Mouse (Mus musculus) ES-CJ7 (cell line): ENCODE measurements around the gene Arpc1a.
"Not testable (repeated sequence)": the region's sequence is repeated elsewhere in the genome, so short reads cannot be mapped to it uniquely, and the experiment has no call there.

Source experiments
- DNase-seq: peaks from one replicate; pipeline ENCODE4 v3.0.0; 2011; ENCODE audit warnings: low read depth, low spot score

Gene Arpc1a

DNA sequence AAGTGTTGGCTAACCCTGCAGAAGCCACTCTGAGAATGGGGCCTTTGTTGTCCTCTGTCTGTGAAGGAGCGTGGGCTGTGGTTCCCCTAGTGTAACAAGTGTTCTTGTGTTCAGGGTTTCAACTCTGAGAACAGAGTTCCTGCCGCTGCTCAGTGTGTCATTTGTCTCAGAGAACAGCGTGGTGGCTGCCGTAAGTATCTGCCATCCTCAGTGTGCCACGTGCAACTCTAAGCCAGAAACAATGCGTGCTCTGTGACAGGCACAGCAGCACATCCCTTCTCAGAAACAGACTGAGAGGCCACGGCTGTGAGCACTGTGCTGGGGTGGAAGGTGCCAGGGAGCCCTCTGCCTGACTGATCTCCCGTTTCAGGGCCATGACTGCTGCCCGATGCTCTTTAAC lies 20.7 kb downstream of the Arpc1a start:
- DNase-seq, result no peak

DNA sequence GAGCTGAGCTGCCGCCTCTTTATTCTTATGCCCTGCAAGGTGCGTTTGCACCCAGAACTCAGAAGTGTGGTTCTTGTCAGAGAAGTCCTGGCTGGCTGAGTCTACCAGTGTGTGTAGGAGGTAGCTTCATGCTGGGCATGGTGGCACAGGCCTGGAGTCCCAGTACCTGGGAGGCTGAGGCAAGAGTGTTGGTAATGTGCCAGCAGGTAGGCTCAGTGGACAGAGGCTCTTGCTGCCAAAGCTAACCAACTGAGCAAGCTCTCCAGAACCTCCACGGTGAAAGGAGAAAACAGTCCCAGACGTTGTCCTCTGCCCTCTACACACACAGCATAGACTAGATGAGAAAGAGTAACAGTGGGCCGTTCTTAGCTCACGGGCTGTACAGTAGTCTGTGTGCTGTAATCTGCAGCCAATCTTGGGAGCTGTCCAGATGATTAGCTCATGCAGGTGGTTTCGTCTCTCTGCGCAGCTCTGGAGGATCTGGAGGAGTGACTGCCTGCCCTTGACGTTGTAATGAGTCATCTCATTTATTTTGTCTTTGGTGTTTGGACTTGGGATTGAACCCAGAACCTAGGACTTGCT lies 22.2 kb downstream of the Arpc1a start:
- no peak for DNase-seq

DNA sequence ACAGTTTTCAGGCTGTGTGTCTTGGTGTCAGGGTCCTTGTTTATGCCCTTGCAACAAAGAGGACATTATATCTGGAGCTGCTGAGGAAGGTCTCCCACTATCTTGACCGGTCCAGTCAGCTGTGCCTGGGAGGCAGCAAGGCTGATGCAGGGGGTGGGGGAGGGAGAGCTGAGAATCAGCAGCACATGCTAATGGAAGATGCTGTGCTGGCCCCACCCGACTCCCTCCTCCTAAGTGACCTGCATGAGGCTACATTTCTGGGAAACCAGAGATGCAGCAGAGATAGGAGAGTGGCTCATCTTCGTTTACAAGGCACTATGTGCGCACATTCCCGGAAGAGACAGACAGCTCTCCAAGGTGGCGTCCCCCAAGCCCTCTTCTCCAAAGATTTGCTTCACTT lies 26.8 kb downstream of the Arpc1a start:
- no peak for DNase-seq

DNA sequence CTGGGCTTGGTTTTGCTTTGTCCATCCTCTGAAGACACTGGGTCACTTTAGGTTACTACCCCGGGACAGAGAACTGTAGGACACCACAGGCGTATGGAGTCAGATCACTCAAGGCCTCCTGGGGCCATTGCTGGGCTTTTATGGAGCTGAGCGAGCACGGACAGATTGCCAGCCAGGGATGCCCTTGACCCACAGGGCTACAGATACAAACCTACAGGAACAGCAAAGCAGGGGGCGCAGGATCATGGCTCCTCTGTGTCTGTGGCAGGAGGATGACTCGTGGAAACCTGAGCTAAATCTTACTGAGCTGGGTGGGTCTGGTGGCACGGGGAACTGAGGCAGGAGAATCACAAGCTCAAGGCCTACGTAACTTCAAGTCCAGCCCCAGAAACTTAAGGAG lies 28.9 kb downstream of the Arpc1a start:
- DNase-seq, result no peak

DNA sequence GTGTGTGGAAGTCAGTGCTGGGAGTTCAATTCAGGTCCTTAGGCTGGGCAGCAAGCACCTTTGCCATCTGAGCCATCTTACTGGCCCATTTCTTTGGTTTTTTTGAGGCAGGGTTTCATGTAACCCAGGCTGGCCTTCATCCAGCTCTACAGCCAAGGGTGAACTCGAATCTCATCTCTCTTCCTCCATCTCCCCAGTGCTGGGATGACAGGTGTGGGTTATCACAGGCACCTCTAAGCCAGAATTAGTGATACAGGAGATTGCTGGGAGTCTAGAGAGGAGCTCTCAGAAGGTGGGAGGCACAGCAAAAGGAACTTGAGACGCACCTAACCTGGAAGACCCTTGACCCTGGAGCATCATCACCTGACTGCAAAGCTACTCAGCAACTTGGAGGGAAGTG lies 29.8 kb downstream of the Arpc1a start:
- no peak for DNase-seq

- DNase-seq, result peak; percentile 84
Observed at GRCm38 (mm10) chr5:145114071-145114605, 30.5 kb downstream of the Arpc1a start, which contains the start of gene Arpc1b. Gene Arpc1b, plus strand, starts transcription at chr5:145114215.

DNA sequence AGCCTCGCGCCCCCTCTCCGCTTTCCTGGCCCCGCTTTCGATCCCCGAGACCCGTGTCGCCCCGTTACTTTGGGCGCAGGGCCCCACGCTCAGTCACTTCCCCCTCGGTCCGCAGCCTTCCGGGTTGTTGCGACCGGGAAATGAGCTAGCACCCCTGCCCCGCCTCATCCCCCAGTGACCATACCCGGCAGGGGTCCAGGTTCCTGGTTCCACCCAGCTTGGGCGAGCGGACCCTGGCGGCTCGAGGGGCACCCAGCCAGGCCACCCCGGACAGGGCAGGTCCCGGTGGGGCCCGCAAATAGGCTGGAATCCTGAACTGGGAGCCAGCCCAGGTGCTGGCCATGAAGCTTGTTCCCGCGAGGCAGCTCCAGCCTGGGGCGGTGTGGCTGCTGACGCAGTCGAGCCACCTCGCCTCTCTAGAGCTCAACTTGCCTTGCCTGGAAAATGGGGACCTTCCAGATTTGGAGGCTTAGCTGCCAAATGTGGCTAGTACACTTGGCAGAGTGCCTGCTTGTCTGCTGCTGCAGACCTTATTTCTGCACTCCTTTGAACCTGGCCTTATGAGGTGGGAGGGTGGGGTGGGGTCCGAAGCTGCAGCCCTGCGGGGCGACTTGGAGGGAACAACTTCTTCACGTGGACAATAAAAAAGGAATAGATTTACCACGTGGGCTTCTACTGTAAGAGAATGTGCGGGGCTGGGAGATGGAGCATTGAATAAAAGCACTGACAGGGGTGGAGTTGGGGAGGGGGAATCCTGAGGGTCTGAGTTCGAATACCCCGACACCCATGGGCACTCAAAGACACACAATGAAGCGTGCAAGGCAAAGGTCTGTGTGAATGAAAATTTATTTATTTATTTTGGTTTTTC lies 31.2 kb downstream of the Arpc1a start:
- DNase-seq, result peak; percentile 42

DNA sequence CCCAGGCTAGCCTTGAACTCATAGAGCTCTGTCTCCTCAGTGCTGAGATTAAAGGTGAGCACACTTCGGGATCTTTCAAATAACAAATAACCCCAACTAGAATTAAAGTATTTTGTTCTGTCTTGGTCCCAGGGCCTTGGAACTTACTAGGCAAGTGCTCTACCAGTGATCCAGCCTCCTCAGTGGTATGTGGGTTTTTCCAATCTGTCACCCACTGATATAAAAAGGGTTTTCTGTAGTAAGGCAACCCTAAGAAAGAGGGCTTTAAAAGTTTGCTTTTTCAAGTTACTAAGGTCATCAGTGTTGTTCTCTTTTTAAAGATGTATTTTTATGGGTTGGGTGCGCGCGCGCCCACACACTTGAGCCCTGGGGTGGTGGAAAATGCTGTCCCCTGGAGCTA lies 32.1 kb downstream of the Arpc1a start:
- DNase-seq, result no peak

DNA sequence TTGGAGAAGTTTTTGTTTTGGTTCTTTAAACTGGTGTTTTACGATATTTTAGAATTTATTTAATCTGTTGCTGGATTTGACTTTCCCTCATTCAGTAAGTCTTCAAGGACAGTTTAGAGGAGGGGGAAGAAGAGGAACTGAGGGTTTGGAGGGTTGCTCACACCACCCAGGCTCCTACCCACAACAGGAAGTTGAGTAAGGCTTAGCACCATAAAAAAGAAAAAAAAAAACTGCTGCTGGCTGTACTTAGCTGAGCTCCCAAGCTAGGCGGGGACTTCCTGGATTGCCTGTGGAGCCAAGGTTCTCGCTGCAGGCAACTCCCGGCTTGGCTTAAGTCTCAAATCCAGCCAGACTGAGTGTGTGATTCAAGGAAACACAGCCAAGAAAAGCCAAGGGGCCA lies 32.7 kb downstream of the Arpc1a start:
- peak; percentile 41 for DNase-seq

DNA sequence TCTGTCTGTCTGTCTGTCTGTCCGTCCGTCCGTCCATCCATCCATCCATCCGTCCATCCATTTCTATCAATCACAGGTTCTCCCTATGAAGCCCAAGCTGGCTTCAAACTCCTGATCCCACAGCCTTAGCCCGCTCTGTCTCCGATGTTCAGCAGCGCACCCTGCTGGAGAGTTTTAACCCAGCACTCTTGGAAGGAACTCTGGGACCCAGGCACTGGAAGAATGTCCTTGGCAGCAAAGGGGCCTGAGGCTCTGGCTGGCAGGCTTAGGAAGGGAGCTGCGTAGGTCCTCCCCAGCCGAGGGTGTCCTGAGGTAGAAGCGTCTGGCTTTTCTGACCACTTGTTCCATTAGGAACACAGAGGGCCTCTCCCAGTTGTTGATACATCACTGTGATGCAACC lies 33.3 kb downstream of the Arpc1a start:
- DNase-seq, result peak; percentile 87

GRCm38 (mm10) chr5:145118005-145118404 lies 34.4 kb downstream of the Arpc1a start:
- DNase-seq, result no peak

DNA sequence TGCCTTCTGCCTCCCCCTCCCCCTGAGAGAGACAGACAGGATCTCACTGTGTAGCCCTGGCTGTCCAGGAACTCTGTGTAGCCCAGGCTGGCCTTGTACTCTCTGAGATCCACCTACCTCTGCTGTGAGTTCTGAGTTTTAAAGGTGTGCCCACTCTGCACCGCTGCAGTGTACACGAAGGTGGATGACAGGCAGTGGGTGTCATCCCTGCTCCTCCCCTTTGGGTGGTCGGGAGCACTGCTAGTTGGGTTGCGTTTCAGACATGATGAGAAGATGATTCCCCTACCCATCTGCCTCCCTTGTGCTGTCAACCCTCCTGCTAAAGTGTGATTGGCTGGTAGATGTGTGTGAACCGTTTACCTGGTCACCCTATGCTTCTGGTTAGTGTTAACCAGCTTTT lies 34.8 kb downstream of the Arpc1a start:
- no peak for DNase-seq

- DNase-seq, result peak; percentile 62
Observed at GRCm38 (mm10) chr5:145119385-145119784, 35.8 kb downstream of the Arpc1a start.

- DNase-seq, result no peak
Observed at GRCm38 (mm10) chr5:145120921-145121320, 37.3 kb downstream of the Arpc1a start.

- no peak for DNase-seq
Observed at GRCm38 (mm10) chr5:145123396-145123795, 39.8 kb downstream of the Arpc1a start.

GRCm38 (mm10) chr5:145126580-145126979 lies 43.0 kb downstream of the Arpc1a start:
- DNase-seq, result no peak

DNA sequence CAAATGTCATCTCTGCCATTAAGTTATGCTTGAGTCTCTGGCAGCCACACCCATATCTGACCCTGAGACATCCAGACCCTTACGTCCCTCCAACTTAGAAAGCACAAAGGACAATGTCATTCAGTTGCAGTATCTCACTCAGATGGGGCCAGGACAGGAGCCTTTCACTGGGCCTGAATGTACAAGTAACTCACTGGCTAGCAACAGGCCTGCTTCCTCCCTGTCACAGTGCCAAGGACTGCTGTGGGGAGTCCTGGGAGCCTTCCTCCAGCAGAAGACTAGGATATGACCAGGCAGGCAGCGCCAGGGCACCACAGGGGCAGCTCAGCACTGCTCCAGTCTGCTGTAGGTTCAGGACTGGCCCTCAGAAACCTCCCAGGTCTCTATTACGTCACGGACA lies 45.5 kb downstream of the Arpc1a start:
- no peak for DNase-seq

DNA sequence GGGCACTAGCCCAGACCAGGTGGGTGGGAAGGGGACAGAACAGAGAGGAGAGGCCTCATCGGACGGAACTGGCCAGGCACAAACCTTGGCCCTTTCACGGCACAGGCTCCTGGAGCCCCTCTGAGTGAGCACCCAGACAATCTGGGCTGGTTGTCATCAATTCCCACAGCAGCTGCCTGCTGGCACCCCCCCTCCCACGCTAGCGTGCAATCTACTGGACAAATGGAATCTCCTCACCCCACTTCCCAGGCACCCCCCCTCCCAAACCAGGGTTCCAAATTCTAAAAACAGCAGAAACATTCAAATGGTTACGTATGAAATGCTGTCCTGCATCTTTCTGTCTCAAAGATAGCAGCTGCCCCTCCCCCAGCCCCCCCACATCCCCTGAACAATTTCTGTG lies 46.1 kb downstream of the Arpc1a start:
- DNase-seq, result not testable (repeated sequence)

GRCm38 (mm10) chr5:145130191-145130590 lies 46.6 kb downstream of the Arpc1a start:
- DNase-seq, result no peak

DNA sequence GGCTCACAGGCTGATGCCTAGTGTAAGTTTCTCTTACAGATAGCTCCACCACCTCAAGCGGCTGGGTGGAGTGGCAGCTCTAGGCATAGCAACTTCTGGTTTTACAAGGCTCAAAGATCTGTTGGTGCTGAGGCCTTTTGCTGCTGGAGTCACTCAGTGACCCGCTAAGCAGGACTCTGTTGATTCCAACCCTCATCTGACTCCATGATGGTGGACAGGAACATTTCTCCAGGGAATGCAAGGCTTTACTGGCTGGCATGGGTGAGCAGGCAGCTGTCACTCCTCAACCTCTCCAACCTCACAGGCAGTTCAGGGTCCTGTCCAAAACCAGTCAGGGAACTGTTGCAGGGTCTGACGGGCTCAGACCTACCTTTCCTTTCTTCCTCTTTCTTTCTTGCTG lies 47.4 kb downstream of the Arpc1a start:
- no peak for DNase-seq

- not testable (repeated sequence) for DNase-seq
Observed at GRCm38 (mm10) chr5:145133275-145133674, 49.6 kb downstream of the Arpc1a start.

GRCm38 (mm10) chr5:145138836-145139235 lies 55.2 kb downstream of the Arpc1a start:
- no peak for DNase-seq
